ENCODE assay signal across 8 mouse cellular contexts in the genomic region with DNA sequence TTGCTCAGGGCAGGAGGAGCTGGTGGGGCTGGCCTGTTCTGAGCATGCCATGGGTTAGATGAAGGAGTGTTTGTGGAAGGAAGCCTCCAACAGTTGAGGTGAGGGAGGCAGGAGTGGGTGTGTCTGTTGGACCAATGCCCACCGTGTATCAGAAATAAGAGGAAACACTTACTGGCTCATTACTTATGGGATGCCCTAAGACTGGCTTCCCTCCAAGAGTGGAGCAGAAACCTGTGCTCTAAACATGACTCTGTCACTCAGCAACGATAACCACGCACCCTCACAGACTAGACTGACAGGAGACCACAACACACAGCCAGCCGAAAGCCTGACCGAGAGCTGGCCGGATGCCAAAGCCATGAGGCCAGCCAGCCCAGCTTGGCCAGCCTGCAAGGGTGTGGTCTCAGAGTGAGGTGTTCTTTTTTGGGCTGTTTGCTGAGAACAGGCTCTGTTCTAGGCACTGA. TPM values are rescaled to one million over a fixed set of nuclear protein-coding genes. Genes with fewer than 3 reads are reported as not detected.
DNase-seq lines count a peak whose midpoint lies in the region; ATAC-seq and TF ChIP-seq lines count a peak whose summit lies in the region.

No protein-coding gene starts in this region.

- H3K27ac ChIP-seq in embryonic facial prominence, embryonic 11.5 days (replicated peaks; ENCODE audit: low read depth, low read length), result no peak overlapping the region
- no peak overlapping the region for H3K27ac ChIP-seq in embryonic facial prominence, embryonic 10.5 days (replicated peaks)
- H3K27ac ChIP-seq in liver, embryonic 12.5 days, result peak overlapping the region; percentile 64
- peak overlapping the region; percentile 97 for H3K27ac ChIP-seq in small intestine, adult 2 months (ENCODE audit: insufficient read depth, low read depth, low read length)
- H3K27ac ChIP-seq in hindbrain, embryonic 13.5 days, result no peak overlapping the region

- TF ChIP-seq POLR2A in small intestine, adult 2 months (IDR thresholded peaks at IDR 0.05; ENCODE audit: low read depth, low read length), result no peak

- 0 out of 2 replicates have a peak, but pooled peaks have one; percentile 34 for ATAC-seq in embryonic facial prominence, embryonic 11.5 days (replicated peaks; ENCODE audit: insufficient number of reproducible peaks, low FRiP score, low TSS enrichment, low read depth)
- peak; percentile 81 for ATAC-seq in CD4-positive, CD25-positive, alpha-beta regulatory T cell, adult 4 months
- peak; percentile 38; the same call in 1 of the 2 replicates for ATAC-seq in liver, embryonic 12.5 days
- ATAC-seq in hindbrain, embryonic 13.5 days (ENCODE audit: low FRiP score), result no peak

- DNase-seq in embryonic facial prominence, embryonic 11.5 days (ENCODE audit: low spot score), result no peak
- DNase-seq in embryonic facial prominence, embryonic 10.5 days (ENCODE audit: low spot score), result no peak
- peak; percentile 31 to 56 for DNase-seq in cerebellum, postnatal 36 days
- DNase-seq in heart, postnatal 10 days, result peak; percentile 82

- H3K9ac ChIP-seq in embryonic facial prominence, embryonic 11.5 days (replicated peaks; ENCODE audit: low read length), result no peak overlapping the region
- H3K9ac ChIP-seq in liver, embryonic 12.5 days, result 0 out of 2 replicates have a peak overlapping the region, but pooled peaks have one; percentile 20
- no peak overlapping the region for H3K9ac ChIP-seq in hindbrain, embryonic 13.5 days

- no peaks in the 10 kb centered on the region for H3K36me3 ChIP-seq in embryonic facial prominence, embryonic 11.5 days (replicated peaks; ENCODE audit: control insufficient read depth, insufficient read depth, low read depth, low read length)
- no peaks in the 10 kb centered on the region for H3K36me3 ChIP-seq in embryonic facial prominence, embryonic 10.5 days (replicated peaks)
- H3K36me3 ChIP-seq in liver, embryonic 12.5 days, result no peaks in the 10 kb centered on the region
- H3K36me3 ChIP-seq in small intestine, adult 2 months (ENCODE audit: control insufficient read depth, insufficient read depth, low read length), result no peaks in the 10 kb centered on the region
- no peaks in the 10 kb centered on the region for H3K36me3 ChIP-seq in hindbrain, embryonic 13.5 days

- intact Hi-C loops in heart, postnatal 10 days (cut with DNase I), result loop anchor here (5.0 kb wide), 2 partner anchors 53 to 67 kb away; a partner anchor contains a TSS

- WGBS in embryonic facial prominence, embryonic 11.5 days, result 84% methylated on average over 6 of the region's 6 CpGs
- WGBS in embryonic facial prominence, embryonic 10.5 days, result 91% methylated on average over 6 of the region's 6 CpGs
- 36% methylated on average over 6 of the region's 6 CpGs for WGBS in liver, embryonic 12.5 days (ENCODE audit: insufficient replicate concordance)
- 3% methylated on average over 6 of the region's 6 CpGs for WGBS in small intestine, adult 2 months
- 56% methylated on average over 6 of the region's 6 CpGs for WGBS in hindbrain, embryonic 13.5 days

- H3K4me2 ChIP-seq in embryonic facial prominence, embryonic 11.5 days (ENCODE audit: low read depth, low read length), result no peak overlapping the region
- peak overlapping the region; percentile 35 for H3K4me2 ChIP-seq in liver, embryonic 12.5 days
- no peak overlapping the region for H3K4me2 ChIP-seq in hindbrain, embryonic 13.5 days

- no peak for TF ChIP-seq CTCF in small intestine, adult 2 months (IDR thresholded peaks at IDR 0.05; ENCODE audit: extremely low read depth, insufficient read length, insufficient replicate concordance, low read depth, low read length)

- H3K9me3 ChIP-seq in embryonic facial prominence, embryonic 11.5 days (replicated peaks; ENCODE audit: control insufficient read depth, low read length), result no peaks in the 10 kb centered on the region
- H3K9me3 ChIP-seq in embryonic facial prominence, embryonic 10.5 days, result no peaks in the 10 kb centered on the region
- no peaks in the 10 kb centered on the region for H3K9me3 ChIP-seq in liver, embryonic 12.5 days (replicated peaks)
- H3K9me3 ChIP-seq in hindbrain, embryonic 13.5 days, result no peaks in the 10 kb centered on the region

- H3K4me3 ChIP-seq in embryonic facial prominence, embryonic 11.5 days (ENCODE audit: low read depth, low read length), result no peak overlapping the region
- no peak overlapping the region for H3K4me3 ChIP-seq in embryonic facial prominence, embryonic 10.5 days
- no peak overlapping the region for H3K4me3 ChIP-seq in liver, embryonic 12.5 days
- H3K4me3 ChIP-seq in small intestine, adult 2 months (ENCODE audit: low read depth, low read length), result no peak overlapping the region
- H3K4me3 ChIP-seq in hindbrain, embryonic 13.5 days, result no peak overlapping the region

- H3K27me3 ChIP-seq in embryonic facial prominence, embryonic 11.5 days (ENCODE audit: control insufficient read depth, insufficient read depth, low read length), result no peaks in the 10 kb centered on the region
- no peaks in the 10 kb centered on the region for H3K27me3 ChIP-seq in embryonic facial prominence, embryonic 10.5 days (replicated peaks; ENCODE audit: low read depth, poor library complexity, severe bottlenecking)
- H3K27me3 ChIP-seq in liver, embryonic 12.5 days (replicated peaks), result 0 out of 2 replicates have a peak, but pooled peaks cover 11% of the 10 kb centered on the region
- H3K27me3 ChIP-seq in small intestine, adult 2 months (ENCODE audit: control insufficient read depth, insufficient read depth, low read length), result no peaks in the 10 kb centered on the region
- peaks cover 10% of the 10 kb centered on the region; the same call in 1 of the 2 replicates for H3K27me3 ChIP-seq in hindbrain, embryonic 13.5 days

- no peaks in the 10 kb centered on the region for H3K4me1 ChIP-seq in embryonic facial prominence, embryonic 11.5 days (ENCODE audit: control insufficient read depth, insufficient read depth, low read length)
- peaks cover 4% of the 10 kb centered on the region for H3K4me1 ChIP-seq in embryonic facial prominence, embryonic 10.5 days
- H3K4me1 ChIP-seq in liver, embryonic 12.5 days, result peaks cover 33% of the 10 kb centered on the region
- H3K4me1 ChIP-seq in small intestine, adult 2 months (ENCODE audit: control insufficient read depth, insufficient read depth, insufficient read length, low read length), result peaks cover 39% of the 10 kb centered on the region
- peaks cover 7% of the 10 kb centered on the region; the same call in 1 of the 2 replicates for H3K4me1 ChIP-seq in hindbrain, embryonic 13.5 days (replicated peaks)

RNA-seq across cellular contexts. Expression of a gene that starts 28.0 kb away (rescaled TPM):
- 0.79 and 0.89 TPM in 2 replicates for polyA plus RNA-seq in embryonic facial prominence, embryonic 11.5 days (2014; fragmentation: Nextera tagmentation; extraction: Ambion mirVana)
- polyA plus RNA-seq in embryonic facial prominence, embryonic 10.5 days (2016; fragmentation: Nextera tagmentation; extraction: Ambion mirVana), result 0.69 and 1.3 TPM in 2 replicates
- polyA plus RNA-seq in CD4-positive, CD25-positive, alpha-beta regulatory T cell, adult 4 months (2017; shearing (Covaris generic)), result under 1 TPM in 1 of 2 experiments, not detected in 1; 0.20 TPM
- total RNA-seq in heart, postnatal 10 days (2021), result under 1 TPM in 1 of 2 experiments, not detected in 1; 0.22 TPM
- polyA plus RNA-seq in liver, embryonic 12.5 days (2016; fragmentation: Nextera tagmentation; extraction: Ambion mirVana), result 0.13 TPM in 2 replicates
- polyA plus RNA-seq in small intestine, adult 2 months (2012; rRNA removed), result 0.20 and 0.23 TPM in 2 replicates
- 0.74 and 0.81 TPM in 2 replicates for polyA plus RNA-seq in hindbrain, embryonic 13.5 days (2015; fragmentation: Nextera tagmentation; extraction: Ambion mirVana)

Comparison
In these comparisons a context has a peak if more than half of its experiments do, and no peak if none do; other contexts are left out.
1. DNase-seq: peak in cerebellum, postnatal 36 days (2 of 2) and heart, postnatal 10 days (2 of 2); none in embryonic facial prominence, embryonic 11.5 days (single experiment) and embryonic facial prominence, embryonic 10.5 days (single experiment).
2. H3K27ac ChIP-seq: peak in liver, embryonic 12.5 days (single experiment) and small intestine, adult 2 months (single experiment); none in embryonic facial prominence, embryonic 11.5 days (single experiment), embryonic facial prominence, embryonic 10.5 days (single experiment) and hindbrain, embryonic 13.5 days (single experiment).